Comparison of ENCODE assay signal across 6 mouse cellular contexts in the genomic region with DNA sequence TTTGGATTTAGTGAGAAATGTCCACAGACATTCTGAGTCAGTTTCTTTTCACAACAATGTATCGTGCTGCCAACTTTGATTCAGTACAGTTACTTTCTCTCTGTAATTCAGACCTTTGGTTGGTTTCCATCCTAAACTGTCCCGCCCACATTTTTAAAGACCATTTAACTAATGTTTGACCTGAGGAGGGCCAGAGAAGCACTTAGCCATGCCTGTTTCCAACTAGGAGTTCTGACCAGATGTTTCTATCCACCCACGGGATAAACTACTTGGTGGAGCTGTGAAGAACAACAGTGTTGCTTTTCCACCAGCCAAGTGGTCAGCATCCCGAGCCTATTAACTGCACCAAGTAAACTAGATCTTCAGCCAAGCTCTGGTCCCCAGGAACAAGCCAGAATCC.
"Had no signal": no experiment of that assay in that cellular context is flagged by ENCODE, and none has a peak within 500 bp of the region (broad histone marks: within the 10 kb centered on the region; RNA-seq: fewer than 3 reads in every experiment).

No protein-coding gene starts in this region.

- DNase-seq: layer of hippocampus, adult 9-11 months; liver, postnatal 0 days; lung, embryonic 14.5 days; thymus, adult 2 months; thymus, postnatal 14 days; thymus, postnatal 4 days had no signal
